Mouse (Mus musculus) liver (tissue): ENCODE results near the gene Npas4.
A peak's percentile ranks its signal among the peaks of the same experiment; 100 is the strongest.
"Not testable (repeated sequence)": the region's sequence is repeated elsewhere in the genome, so short reads cannot be mapped to it uniquely, and the experiment has no call there.

Experiments
- DNase-seq: peaks from one replicate; pipeline ENCODE4 v3.0.0-alpha.2; 2020; ENCODE audit warnings: mixed read lengths

The Npas4 gene

DNA sequence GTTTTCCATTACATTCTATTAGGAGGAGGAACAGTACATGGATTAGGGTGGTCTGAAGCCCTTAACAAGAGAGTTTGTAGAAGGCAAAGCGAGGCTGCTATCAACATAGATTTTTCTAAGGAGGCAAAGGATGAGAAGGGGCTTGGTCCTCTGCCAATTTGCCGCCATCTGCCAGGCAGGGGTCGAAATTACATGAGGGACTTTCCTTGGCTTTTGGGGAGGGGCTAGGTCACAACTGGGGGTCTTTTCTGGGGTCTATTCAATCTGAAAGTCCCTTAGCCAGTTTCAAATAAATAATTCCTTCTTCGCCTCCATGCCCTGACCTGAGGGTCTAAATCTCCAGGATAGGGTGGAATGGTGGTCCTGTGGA, at the start of gene Npas4:
Npas4 (minus strand) TSS at position 61 of the 370 bp plus-strand sequence.
- no peak for DNase-seq

DNA sequence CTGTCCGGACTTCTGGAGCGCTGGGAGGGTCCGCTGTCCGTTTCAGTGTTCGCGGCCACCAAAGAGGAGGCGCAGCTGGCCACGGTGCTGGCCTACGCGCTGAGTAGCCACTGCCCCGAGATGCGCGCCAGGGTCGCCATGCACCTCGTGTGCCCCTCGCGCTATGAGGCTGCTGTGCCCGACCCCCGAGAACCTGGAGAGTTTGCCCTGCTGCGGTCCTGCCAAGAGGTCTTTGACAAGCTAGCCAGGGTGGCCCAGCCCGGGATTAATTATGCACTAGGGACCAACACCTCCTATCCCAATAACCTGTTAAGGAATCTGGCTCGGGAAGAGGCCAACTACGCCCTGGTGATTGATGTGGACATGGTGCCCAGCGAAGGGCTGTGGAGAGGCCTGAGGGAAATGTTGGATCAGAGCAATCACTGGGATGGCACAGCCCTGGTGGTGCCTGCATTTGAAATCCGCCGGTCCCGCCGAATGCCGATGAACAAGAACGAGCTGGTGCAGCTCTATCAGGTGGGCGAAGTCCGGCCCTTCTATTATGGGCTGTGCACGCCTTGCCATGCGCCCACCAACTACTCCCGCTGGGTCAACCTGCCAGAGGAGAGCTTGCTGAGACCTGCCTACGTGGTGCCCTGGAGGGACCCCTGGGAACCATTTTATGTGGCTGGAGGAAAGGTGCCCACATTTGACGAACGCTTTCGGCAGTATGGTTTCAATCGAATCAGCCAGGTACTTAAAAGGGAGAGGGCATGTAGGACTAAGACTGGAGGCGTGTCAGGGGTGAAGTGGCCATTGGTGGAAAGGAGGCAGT, 49.4 kb upstream of the Npas4 start:
- no peak for DNase-seq

DNA sequence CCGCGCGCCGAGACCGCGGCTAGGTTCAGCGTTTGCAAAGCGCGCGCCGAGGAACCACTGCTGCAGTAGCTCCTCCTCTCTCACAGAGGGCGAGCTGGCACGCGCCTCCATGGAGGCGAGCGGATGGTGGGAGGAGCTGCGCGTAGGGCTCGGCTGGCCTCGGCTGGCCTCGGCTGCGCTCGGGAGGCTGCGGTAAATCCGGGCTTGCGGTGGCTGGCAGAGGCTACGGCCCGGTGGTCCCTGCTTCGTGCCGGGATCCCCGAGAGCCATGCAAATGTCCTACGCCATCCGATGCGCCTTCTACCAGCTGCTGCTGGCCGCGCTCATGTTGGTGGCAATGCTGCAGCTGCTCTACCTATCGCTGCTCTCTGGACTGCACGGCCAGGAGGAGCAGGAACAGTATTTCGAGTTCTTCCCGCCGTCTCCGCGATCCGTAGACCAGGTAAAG, 48.6 kb upstream of the Npas4 start, which contains the start of the genes B4gat1 and AC124502.3:
B4gat1 (plus strand) TSS at position 118 of the 448 bp plus-strand sequence.
AC124502.3 (plus strand) TSS at position 183 of the 448 bp plus-strand sequence.
- peak; percentile 88 for DNase-seq

DNA sequence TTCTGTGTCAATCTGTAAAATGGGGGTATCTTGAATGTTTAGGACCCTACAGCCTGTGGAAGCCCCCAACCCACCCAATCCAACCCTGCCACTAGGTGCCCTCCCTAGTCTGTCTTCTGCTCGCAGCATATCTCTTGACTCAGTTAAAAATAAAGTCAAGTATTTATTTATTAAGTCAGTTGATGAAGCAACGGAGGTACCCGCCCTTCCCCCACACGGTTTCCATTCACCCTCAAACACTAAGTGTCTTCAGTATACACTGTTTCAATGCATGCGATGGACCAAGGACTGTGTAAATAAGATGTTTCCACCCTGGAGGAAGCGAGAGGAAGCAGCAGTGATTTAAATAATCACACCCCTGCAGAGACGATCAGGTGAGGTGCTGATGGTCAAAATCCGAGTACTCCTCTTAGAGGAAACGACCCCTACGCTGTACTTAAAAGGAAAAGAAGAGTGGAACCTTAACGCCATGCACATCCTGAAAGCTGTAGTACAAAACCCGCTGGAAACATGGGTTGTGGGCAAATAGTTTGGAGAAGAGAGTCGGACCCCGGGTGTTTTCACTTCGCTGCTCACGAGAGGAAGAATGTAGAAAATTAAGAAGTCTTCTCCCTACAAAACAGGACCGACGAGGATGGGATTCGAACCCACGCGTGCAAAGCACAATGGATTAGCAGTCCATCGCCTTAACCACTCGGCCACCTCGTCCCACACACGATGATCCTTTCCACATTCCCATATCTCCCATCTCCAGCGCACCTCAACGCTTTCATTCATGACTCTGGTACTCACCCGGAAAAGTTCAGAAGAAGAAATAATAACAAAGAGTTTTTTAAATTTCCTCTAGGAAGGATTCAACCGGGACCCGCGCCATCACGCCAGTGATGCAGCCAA, 47.8 kb upstream of the Npas4 start:
- peak; percentile 84 for DNase-seq

DNA sequence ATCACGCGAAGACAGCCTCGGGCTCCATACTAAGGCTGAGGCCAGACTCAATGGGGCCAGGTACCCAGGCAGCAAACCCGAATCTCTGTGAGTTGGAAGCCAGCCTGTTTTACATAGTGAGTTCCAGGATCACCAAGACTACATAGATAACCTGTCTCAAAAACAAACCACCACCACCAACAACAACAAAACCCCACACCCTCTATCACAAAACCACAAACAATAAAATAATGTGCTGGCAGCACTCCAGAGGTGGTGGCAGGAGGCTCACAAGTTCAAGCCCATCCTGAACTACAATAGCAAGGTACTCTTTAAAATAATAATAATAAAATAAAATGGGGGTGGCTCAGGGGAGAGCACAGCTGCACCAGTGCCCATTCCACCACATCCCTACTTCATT, 46.5 kb upstream of the Npas4 start:
- DNase-seq = no peak

DNA sequence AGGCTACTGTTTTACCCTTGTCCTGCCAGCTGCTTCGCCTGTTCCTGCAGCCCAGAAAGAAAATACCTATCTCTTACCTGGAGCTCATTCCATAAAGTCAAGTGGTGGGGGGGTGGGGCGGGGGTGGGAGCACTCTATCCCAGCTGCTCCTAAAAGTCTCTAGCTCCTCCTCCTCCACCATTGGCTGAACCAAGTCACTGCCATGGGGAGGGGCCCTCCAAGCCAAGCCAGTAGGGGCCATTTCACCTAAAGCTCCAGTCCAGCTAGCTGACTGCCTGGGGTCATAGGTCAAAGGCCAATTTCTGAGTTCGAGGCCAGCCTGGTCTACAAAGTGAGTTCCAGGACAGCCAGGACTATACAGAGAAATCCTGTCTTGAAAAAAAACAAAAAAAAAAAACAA, 42.6 kb upstream of the Npas4 start:
- no peak for DNase-seq

DNA sequence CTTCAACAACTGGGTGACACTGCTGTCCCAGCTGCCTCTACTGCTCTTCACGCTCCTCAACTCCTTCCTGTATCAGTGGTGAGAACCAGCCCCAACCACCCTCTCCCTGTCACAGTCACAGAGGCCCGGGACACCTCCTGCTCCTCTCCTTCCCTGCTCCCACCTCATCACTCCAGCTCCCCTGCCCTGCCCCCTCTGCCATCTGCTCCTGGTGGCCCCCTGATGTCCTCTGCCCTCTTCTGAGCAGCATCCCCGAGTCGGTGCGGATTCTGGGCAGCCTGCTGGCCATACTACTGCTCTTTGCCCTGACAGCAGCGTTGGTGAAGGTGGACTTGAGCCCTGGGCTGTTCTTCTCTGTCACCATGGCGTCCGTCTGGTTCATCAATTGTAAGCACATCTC, 36.0 kb upstream of the Npas4 start:
- no peak for DNase-seq

DNA sequence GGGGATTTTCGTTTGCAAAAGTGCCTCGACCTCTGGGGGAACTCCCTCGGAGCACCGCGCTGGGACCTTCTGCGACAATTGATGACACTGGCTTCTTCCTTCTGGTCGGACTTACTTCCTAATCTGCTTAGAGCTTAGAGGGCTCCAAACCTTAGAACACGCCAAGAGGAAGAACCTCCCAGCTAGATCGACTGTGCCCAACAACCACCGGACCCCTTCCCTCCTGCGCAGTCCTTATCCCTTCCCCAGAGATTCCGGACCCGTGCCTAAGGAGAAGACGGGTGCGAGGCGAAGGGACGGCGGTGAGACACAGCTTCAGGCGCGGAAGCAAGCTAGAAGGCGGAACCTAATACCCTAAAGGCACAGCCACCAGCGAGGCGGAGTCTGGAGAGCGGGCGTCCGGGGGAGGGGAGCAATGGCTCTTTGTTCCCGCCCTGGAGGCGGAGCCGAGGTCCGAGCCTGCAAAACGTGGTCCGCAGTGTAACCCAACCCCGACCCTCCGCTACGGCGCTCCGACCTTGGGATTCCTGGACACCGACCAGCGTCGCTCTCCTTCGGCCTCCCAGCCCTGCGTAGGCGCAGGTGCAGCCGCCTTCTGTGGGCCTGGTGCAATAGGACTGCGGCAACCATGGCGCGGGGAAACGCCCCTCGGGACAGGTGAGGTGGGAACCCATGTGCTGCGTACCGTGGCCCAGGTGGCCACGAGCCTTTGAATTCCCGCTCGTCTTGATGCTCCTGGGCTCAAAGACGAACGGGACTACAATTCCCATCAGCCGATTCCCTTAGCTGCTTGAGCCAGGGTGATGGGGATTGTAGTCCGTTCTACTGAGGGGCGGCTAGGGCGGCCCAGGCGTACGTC, 33.7 kb upstream of the Npas4 start, which contains the start of gene Slc29a2:
Slc29a2 (plus strand) TSS at position 240 of the 859 bp plus-strand sequence.
- DNase-seq = peak; percentile 90

DNA sequence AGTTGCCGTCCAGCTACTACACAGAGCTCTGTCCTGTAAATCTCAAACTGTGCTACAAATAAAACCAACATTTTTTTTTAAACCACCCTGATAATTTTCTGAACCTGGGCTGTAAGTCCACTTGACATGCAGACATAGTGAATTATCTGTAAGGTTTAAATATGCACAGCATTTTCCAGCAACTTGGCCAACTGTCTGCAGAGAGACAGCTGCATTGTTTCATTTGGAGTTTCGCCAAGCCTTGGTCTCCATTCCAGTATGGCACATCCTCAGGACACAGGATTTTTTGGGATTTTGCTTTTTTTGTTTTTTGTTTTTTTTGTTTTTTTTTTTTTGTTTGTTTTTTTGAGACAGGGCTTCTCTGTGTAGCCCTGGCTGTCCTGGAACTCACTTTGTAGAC, 31.3 kb upstream of the Npas4 start:
- DNase-seq = no peak

DNA sequence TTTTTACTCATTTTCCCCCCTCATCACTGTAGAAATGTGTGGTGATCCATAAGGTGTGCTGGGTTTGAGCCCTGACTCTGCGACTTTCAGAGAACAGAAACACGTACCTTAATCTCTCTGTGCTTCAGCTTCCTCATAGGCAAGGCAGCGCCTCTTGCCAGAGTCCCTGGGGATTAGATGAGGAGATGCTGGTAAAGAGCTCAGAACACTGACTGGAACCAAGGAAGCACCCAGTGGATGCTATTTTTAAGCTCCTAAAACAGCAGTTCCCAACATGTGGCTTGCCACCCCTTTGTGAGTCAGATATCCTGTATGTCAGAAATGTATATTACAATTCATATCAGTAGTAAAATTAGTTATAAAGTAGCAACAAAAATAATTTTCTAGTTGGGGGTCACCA, 28.1 kb upstream of the Npas4 start:
- no peak for DNase-seq

DNA sequence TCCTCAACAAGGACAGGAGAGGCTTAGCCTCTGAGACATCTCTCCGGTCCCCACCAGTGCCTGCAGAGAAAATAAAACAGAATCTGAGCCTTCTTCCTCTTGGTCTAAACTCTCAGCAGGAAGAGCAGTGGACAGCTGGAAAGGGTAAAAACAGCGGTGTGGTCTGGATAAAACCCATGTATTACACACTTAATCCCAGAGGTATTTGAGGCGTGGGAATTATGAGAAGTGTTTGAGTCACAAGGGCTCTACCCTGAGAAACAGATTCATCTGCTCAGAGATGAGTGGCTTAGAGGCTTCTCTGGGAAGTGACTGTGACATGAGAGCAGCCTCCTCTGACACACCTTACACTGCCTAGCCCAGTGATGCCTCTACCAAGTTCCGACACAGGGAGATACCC, 27.5 kb upstream of the Npas4 start:
- no peak for DNase-seq

DNA sequence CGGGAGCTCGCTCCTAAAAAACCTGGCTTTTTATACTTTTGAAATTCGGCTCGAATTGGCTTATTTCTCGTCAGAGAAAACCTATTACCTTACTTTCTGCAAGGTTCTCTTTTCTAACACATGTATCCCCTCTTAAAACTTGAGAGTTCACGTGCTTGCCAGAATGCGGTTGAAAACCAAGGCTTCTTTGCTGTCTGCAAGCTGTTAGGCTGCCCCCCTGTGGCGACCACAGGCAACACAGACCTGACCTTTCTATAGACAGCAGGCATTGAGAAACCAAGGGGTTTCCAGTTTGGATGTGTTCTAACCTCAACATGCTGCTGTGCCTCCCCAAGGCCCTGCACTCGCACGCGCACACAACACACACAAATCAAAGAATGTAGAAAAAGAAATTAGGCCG, 26.7 kb upstream of the Npas4 start:
- peak; percentile 77 for DNase-seq

DNA sequence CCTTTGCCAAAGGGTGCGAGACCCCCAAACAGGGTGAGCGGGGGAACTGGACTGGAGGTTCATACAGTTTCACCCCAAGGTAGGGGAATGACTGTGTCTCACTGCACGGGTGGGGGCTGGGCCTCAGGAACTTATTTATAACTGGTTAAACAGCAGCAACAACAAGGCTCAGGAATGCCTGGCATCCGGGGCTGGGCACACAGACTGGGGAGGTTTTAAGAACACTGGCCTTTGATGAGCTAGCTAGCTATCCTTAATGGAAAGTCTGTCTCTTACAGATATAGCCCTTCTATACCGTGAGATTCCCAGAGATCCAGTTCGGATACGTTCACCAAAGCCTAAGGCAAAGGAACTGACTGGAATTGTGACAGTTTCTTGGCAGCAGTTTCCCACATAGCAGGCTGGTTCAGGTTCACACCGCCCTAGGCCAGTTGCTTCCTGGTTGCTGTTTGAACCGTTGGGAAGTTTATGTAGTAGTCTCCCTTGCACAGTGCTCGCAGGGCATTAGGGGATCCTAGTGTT, 26.2 kb upstream of the Npas4 start:
- DNase-seq = no peak

DNA sequence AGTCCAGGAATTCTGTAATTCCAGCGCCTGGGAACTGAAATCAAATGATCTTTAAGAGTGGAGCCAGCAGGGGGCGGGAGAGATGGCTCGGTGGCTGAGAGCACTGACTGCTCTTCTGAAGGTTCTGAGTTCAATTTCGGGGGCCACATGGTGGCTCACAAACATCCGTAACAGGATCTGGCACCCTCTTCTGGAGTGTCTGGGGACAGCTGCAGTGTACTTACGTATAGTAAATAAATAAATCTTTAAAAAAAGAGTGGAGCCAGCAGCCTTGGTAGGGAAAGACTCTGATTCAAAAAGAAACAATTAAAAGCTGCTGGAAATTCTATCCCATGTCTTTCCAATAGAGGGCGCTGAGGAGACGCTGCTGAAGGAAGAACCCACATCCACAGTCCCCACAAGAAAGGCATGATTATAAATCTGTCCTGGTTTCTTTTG, 24.9 kb upstream of the Npas4 start:
- no peak for DNase-seq

DNA sequence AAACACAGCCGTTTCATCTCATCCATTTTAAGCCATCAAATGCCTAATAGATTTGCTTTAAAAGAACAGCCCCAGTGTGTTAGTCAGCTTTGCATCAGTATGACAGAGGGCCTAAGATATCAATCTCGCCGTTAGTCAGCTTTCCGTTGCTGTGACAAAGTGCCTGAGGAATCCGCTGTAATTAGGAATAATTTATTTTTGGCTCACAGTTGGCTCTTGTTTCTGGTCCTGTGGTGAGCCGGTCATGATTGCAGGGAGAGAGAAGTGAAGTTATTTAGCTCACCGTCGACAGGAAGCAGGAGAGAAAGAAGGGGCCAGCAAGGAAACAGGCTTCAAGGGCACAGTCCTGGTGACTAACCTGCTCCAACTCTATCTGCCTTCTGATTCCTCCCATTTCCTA, 23.0 kb upstream of the Npas4 start:
- DNase-seq = no peak

DNA sequence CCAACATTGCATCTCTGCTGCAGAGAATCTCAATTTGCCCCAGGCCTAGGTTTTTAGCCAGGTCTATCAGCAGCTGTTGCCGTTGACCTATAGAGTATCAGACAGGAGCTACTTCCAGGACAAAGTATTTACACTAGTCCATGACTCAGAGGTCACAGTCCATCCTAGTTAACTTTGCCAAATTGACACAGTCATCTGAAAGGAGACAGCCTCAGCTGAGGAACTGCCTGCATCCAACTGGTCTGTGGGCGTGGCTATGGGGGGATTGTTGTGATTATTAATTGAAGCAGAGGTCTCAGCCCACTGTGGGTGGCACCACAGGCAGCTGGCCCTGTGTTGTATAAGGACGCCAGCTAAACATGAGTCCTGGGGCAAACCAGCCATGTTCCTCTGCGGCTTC, 14.8 kb upstream of the Npas4 start:
- DNase-seq = no peak

DNA sequence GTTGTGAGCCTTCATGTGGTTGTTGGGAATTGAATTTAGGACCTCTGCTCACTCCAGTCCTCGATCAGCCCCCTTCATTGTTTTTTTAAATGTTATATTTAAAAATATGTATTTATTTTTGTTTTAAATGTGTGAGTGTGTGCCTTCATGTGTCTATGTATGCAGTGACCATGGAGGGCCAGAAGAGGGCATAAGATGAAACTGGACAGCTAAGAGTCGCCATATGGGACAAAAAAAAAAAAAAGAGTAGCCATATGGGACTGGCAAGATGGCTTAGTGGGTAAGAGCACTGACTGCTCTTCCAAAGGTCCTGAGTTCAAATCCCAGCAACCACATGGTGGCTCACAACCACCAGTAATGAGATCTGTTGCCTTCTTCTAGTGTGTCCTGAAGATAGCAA, 13.5 kb upstream of the Npas4 start:
- DNase-seq = not testable (repeated sequence)

DNA sequence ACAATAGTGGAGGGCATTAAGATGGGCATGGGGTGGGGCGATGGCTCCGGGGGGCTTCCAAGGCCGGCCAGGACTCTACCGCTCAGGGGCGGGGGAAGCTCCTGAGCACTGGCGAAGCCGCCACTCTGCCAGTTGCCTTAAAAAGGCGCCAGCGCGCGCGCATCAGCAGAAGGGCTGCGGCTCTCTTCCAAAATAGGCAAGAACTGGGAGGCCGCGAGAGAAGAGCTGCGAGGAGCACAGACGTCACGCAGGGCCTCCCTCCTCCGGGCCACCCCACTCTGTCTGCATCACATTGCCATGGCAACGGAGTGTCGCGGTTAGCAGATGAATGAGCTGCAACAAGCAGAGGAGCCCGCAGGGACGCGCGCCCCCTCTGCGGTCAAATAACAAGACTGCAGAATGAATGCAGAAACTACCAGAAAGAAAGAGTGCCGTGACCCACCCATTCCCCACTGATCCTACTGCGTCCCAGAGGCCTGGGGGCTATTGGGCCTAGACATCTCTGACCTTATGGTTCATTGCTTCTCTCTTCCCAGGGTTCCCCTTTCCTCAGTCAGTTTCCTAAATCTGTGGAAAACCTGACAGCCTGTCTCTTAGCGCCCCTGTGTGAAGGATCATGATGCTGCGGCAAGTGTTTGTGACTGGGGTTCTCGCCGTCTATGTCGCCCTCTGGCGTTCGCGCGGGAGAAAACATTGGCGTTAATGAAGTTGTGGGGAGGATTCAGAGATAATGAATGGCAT, 11.7 kb upstream of the Npas4 start:
- DNase-seq = peak; percentile 65

DNA sequence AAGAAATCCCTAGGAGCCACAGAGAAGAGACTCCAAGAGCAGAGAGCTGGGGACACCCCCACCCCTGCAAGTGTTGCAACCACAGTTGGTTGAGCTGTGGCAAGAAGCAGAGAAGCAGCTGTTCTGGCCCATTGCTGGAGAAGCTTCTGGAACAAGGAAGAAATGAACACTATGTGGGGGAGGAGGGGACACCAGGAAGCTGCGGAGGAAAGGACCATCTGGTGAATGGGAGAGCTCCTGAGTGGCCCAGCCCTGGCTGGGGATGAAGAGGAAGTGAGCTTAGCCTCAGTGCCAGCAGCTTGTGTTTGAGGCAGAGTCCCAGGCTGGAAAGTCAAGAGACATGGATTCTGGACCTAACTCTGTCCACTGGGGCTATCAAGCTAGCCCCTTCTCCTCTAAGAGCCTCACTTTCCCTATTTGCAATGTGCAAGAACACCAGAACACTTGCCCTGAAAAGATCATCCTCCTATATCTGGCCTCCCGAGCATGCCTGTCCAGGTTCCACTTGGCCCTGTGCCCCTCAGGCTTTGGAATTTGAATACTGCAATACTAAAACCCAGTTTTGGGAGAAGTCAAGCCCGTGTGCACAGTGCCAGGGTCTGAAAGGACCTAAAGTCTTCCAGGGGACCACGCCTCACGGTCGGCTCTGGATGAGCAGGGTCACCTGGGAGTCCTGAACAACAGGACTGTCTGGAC, 9.5 kb upstream of the Npas4 start:
- DNase-seq = no peak

DNA sequence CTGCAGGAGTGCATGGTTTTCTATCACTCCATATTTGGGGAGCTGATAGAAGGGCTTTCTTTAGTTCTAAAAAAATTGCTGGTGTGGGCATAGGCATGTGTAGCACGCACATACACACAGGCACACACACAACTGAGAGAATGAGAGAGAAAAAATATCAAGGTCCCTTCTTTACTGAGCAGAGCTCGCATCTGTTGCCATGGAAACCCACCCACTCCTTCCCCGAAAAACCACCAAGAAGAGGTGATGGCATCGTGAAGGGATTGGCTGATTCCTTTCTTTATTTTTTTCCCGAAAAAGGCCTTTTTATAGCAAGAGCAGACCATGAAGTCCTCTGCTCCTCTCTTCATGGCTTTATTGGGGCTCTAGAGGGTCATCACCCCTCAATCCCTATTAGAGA, 3.9 kb upstream of the Npas4 start:
- no peak for DNase-seq

DNA sequence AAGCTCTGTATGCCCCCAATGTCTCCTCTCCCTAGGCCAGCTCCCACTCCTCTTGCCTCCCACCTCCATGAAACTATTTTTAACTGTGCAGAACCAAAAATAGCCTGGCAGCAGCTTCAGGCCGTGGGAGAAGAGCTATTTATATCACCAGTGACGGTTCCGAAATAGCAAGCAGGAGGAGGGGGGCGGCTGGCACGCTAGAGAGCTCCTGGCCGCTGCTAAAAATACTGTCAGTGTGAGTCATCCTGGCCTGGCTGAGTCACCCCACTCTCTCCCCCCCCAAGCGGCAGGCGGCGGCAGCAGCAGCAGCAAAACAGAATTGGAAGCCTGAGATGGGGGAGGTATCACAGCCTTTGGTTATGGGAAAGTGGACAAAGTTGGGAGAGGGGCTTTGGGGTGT, 2.8 kb upstream of the Npas4 start:
- peak; percentile 37 for DNase-seq
